ENCODE assay signal across 13 mouse cellular contexts in genomic region chr6:118758290-118758907, GRCm38 (mm10).
A peak's percentile ranks its signal among the peaks of the same experiment; 100 is the strongest.
DNase-seq lines count a peak whose midpoint lies in the region; ATAC-seq lines count a peak whose summit lies in the region.
"Had no signal": no experiment of that assay in that cellular context is flagged by ENCODE, and none has a peak within 500 bp of the region (broad histone marks: within the 10 kb centered on the region; RNA-seq: fewer than 3 reads in every experiment).

No protein-coding gene starts in this region.

- no peaks in the 10 kb centered on the region for H3K36me3 ChIP-seq in liver, embryonic 13.5 days
- H3K36me3 ChIP-seq: embryonic facial prominence, embryonic 10.5 days had no signal

- peak overlapping the region; percentile 39 for H3K4me3 ChIP-seq in liver, embryonic 13.5 days (replicated peaks)
- H3K4me3 ChIP-seq: embryonic facial prominence, embryonic 10.5 days had no signal

- H3K27ac ChIP-seq in liver, embryonic 13.5 days = peak overlapping the region; percentile 97
- H3K27ac ChIP-seq: embryonic facial prominence, embryonic 10.5 days; kidney, postnatal 0 days had no signal

- WGBS in liver, embryonic 13.5 days (ENCODE audit: insufficient replicate concordance) = 10% methylated on average over 7 of the region's 7 CpGs

- peak; percentile 76 for DNase-seq in heart, adult 11 months
- no peak for DNase-seq in heart, adult 8-10 months (ENCODE audit: low spot score)
- peak; percentile 30 for DNase-seq in spleen, adult 12 weeks (ENCODE audit: low spot score)
- DNase-seq in spleen, postnatal 14 days (ENCODE audit: low spot score in 2 of 2) = no peak
- peak; percentile 70 for DNase-seq in liver, embryonic 13.5 days
- no peak for DNase-seq in right cerebral cortex, postnatal 36 days (ENCODE audit: low spot score in 2 of 2)
- no peak for DNase-seq in adrenal gland, postnatal 10 days
- no peak for DNase-seq in left cerebral cortex, adult 18-20 months (ENCODE audit: low spot score in 2 of 2)
- DNase-seq: adrenal gland, postnatal 25 days; cerebellum, adult 18-20 months; lung, postnatal 4 days had no signal

- peak overlapping the region; percentile 69 for H3K9ac ChIP-seq in liver, embryonic 13.5 days

- H3K4me1 ChIP-seq in liver, embryonic 13.5 days (replicated peaks) = peaks cover 63% of the 10 kb centered on the region

- H3K9me3 ChIP-seq in liver, embryonic 13.5 days (replicated peaks) = no peaks in the 10 kb centered on the region
- H3K9me3 ChIP-seq: embryonic facial prominence, embryonic 10.5 days had no signal

- H3K27me3 ChIP-seq in liver, embryonic 13.5 days = no peaks in the 10 kb centered on the region

- peak; percentile 85 for ATAC-seq in liver, embryonic 13.5 days (ENCODE audit: low read depth)

- H3K4me2 ChIP-seq in liver, embryonic 13.5 days = peak overlapping the region; percentile 67

Comparison
In these comparisons a context has a peak if more than half of its experiments do, and no peak if none do; other contexts are left out.
1. DNase-seq: peak in heart, adult 11 months (single experiment), spleen, adult 12 weeks (single experiment) and liver, embryonic 13.5 days (single experiment); none in heart, adult 8-10 months (single experiment), spleen, postnatal 14 days (0 of 2), right cerebral cortex, postnatal 36 days (0 of 2), adrenal gland, postnatal 10 days (single experiment) and left cerebral cortex, adult 18-20 months (0 of 2).